Mouse (Mus musculus) left cerebral cortex, adult 6 months (tissue): Measurements from ENCODE around the gene Plin1. TPM values are rescaled to one million over a fixed set of nuclear protein-coding genes. Genes with fewer than 3 reads are reported as not detected.

ENCODE experiments used
- long read RNA-seq, 2 experiments: library from polyadenylated mRNA; unstranded; transcript quantifications; one replicate each; pipeline ENCODE4 v2.0.0; 2019 to 2020
- polyA plus RNA-seq: library from polyadenylated mRNA; unstranded; fragments of <200 nt; fragmentation: Nextera tagmentation; gene quantifications from 2 replicates; pipeline ENCODE4 v1.2.3, GENCODE M21; 2021

The Plin1 gene
- 0.13 TPM in 1 of 2 replicates, not detected in the other for polyA plus RNA-seq
- long read RNA-seq, experiment 1, result 0 reads
- long read RNA-seq, experiment 2, result 0 reads

DNA sequence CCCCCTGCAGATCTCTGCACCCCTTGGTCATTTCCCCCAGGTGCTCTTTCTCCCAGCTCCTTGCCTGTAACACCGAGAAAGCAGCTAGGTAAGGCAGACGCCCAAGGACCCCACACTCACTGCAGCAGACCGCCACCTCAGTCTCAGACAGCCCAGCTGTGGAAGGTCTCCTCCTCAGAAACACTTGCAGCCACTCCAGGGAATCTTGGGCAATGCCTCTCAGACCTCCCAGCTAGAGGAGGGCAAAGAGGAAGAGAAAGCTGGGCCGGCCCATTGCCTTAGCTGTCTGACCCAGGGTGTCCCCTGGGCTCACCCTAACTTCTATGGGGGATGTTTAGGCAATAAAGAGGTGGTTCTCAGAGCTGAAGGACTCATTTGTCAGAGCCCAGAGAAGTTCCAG is at the start of gene Plin1:
Gene Plin1, minus strand, starts transcription at position 282 of the 400 bp plus-strand sequence.

DNA sequence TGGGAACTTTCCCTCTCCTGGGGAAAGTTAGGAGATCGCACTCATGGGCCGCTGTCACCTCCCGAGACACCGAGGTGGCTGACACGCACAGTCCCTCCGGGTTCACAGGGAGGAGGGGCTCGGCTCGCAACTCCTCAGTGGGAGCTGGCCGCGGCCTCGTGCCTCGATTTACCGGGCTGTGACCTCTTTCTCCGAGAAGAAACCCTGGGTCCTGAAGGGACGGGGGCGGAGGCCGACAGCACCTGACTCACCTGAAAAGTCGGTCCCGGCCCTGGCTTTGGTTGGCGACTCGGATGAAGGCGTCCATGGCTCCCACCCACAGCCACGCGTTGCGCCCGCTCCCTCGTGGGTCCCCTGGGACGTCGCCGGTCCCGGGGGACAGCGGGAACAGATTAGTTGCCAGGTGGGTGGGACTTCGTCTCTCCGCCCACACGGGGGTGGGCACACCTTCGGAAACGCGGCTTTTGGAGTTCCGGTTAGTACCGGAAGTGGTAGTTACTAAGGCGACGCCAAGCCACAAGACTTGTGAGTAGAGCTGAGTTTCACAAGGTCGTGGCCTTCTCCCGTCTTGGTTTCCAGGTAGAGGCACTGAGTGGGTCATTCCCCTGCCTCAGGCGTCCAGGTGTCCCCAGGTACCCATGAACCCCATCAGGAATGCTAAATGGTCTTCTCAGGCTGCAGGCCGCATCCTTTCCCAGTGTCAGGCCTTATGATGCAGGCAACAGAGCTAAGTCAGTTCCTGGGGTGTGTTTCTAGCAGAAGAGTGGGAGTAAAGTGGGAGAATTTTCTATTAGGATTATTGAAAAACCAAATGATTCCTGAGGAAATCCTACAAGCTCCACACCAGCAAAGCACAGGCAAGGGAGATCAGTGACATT is 10.2 kb upstream of the Plin1 start, which contains the start of the genes Pex11a and Wdr93:
Gene Pex11a, minus strand, starts transcription at position 473 of the 878 bp plus-strand sequence.
Gene Wdr93, plus strand, starts transcription at position 505 of the 878 bp plus-strand sequence.

DNA sequence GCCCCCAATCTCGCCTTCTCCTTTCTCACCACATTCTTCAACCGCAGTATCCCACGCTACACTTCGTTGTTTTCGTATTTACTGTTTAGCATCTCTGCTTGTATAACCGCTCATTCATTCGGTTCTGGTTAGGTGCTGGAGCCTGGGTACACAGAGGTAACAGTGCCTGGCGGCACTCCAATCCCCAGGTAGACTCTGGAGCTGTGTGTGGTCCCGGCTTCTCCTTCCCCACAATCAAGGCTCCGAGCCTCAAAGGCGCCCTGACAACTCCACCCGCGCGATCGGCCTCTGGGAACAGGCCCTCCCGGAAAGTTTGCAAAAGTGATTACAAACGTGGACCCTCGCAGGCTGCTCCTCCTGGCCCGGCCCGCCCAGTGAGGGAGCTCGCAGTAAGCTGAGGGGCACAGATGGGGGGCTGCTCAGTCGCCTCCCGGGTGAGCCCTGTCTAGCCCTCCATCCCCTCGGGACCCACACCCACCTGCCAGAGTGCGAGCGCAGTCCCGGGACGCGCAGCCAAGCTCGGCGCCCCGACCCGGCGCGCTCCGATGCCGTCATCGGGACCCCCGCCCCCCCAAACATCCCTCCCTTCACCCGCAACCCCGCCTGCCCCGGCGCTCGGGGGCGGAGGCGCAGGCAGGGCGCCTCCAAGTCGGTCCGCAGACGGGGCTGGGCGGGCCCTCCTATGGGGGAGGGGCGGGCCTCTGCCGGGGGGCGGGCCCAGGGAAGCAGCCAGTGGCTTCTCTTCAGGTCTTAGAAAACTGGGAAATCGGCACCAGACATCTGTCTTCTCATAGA is 17.3 kb downstream of the Plin1 start, which contains the start of gene Kif7:
Gene Kif7, minus strand, starts transcription at position 534 of the 795 bp plus-strand sequence.

Other genes with a start within 250 kb of the Plin1 start
- gene Rhcg, start 115.2 kb downstream of the Plin1 start, polyA plus RNA-seq, result 0.88 and 1.3 TPM in 2 replicates
- 0.04 and 0.09 TPM in 2 replicates for gene Ticrr, start 72.7 kb downstream of the Plin1 start, polyA plus RNA-seq
- 0.20 and 0.40 TPM in 2 replicates for gene Kif7, start 17.2 kb downstream of the Plin1 start, polyA plus RNA-seq
- 14.2 and 15.5 TPM in 2 replicates for gene Pex11a, start 10.2 kb upstream of the Plin1 start, polyA plus RNA-seq
- gene Wdr93, start 10.3 kb upstream of the Plin1 start, polyA plus RNA-seq, result 0.25 and 0.33 TPM in 2 replicates
- 0.11 and 0.21 TPM in 2 replicates for gene Mesp1, start 60.9 kb upstream of the Plin1 start, polyA plus RNA-seq
- gene Mesp2, start 77.8 kb upstream of the Plin1 start, polyA plus RNA-seq, result 0.53 and 0.72 TPM in 2 replicates
- gene Anpep, start 128.2 kb upstream of the Plin1 start, polyA plus RNA-seq, result 0.34 and 0.44 TPM in 2 replicates
- 20.3 and 20.9 TPM in 2 replicates for gene Ap3s2, start 187.7 kb upstream of the Plin1 start, polyA plus RNA-seq
- 14.8 and 19.8 TPM in 2 replicates for gene Arpin, start 202.5 kb upstream of the Plin1 start, polyA plus RNA-seq